ENCODE assay signal across 10 mouse cellular contexts in genomic region chr9:114763341-114763740, GRCm38 (mm10). TPM values are rescaled to one million over a fixed set of nuclear protein-coding genes. Genes with fewer than 3 reads are reported as not detected.
A peak's percentile ranks its signal among the peaks of the same experiment; 100 is the strongest.
DNase-seq lines count a peak whose midpoint lies in the region; ATAC-seq and TF ChIP-seq lines count a peak whose summit lies in the region.
"Had no signal": no experiment of that assay in that cellular context is flagged by ENCODE, and none has a peak within 500 bp of the region (broad histone marks: within the 10 kb centered on the region; RNA-seq: fewer than 3 reads in every experiment).

No protein-coding gene starts in this region.

- no peak for ATAC-seq in lung, postnatal 0 days
- ATAC-seq: Patski had no signal

- DNase-seq in cerebellum, adult 2 months, result no peak
- DNase-seq in cerebellum, adult 11-12 months, result no peak
- DNase-seq in layer of hippocampus, adult 2 months (ENCODE audit: low spot score in 2 of 2), result no peak
- DNase-seq in layer of hippocampus, adult 11-12 months (ENCODE audit: low spot score), result no peak
- peak; percentile 81 for DNase-seq in ZHBTc4 (ENCODE audit: low read depth, low spot score)
- DNase-seq in lung, postnatal 0 days (ENCODE audit: low spot score), result peak; percentile 55
- peak; percentile 60 to 65 for DNase-seq in thymus, postnatal 36 days
- no peak for DNase-seq in urinary bladder, postnatal 10 days (ENCODE audit: low spot score)

- H3K4me1 ChIP-seq in cerebellum, adult 2 months (ENCODE audit: control insufficient read depth, insufficient read depth, low read length), result peaks cover 12% of the 10 kb centered on the region
- no peaks in the 10 kb centered on the region for H3K4me1 ChIP-seq in lung, postnatal 0 days (ENCODE audit: insufficient read depth, low read depth, low read length)

- H3K27me3 ChIP-seq in cerebellum, adult 2 months (ENCODE audit: control insufficient read depth, insufficient read depth, low read length), result no peaks in the 10 kb centered on the region
- no peaks in the 10 kb centered on the region for H3K27me3 ChIP-seq in lung, postnatal 0 days (replicated peaks; ENCODE audit: insufficient read depth, low read length)
- H3K27me3 ChIP-seq: Patski had no signal

- no peak for TF ChIP-seq POLR2A in cerebellum, adult 2 months (IDR thresholded peaks at IDR 0.05; ENCODE audit: borderline replicate concordance, insufficient read depth, low read length)

- no peak overlapping the region for H3K4me3 ChIP-seq in cerebellum, adult 2 months (replicated peaks; ENCODE audit: insufficient read depth, low read depth, low read length)
- H3K4me3 ChIP-seq in layer of hippocampus, adult 2 months, result no peak overlapping the region
- no peak overlapping the region for H3K4me3 ChIP-seq in lung, postnatal 0 days (ENCODE audit: low read depth, low read length)
- H3K4me3 ChIP-seq: megakaryocyte, embryonic 14.5 days had no signal

- no peak overlapping the region for H3K27ac ChIP-seq in cerebellum, adult 2 months (ENCODE audit: insufficient read depth, low read length)
- no peak overlapping the region for H3K27ac ChIP-seq in layer of hippocampus, adult 2 months
- no peak overlapping the region for H3K27ac ChIP-seq in lung, postnatal 0 days (ENCODE audit: low read length)

- no peak overlapping the region for H3K4me2 ChIP-seq in lung, postnatal 0 days (replicated peaks; ENCODE audit: low read depth, low read length)

- 40% methylated on average over 13 of the region's 13 CpGs for WGBS in cerebellum, adult 2 months
- 60% methylated on average over 13 of the region's 13 CpGs for WGBS in lung, postnatal 0 days

- no peak for TF ChIP-seq EP300 in lung, postnatal 0 days (IDR thresholded peaks at IDR 0.05)

- H3K36me3 ChIP-seq in lung, postnatal 0 days (ENCODE audit: insufficient read depth, low read length), result no peaks in the 10 kb centered on the region

- no peak overlapping the region for H3K9ac ChIP-seq in lung, postnatal 0 days (replicated peaks; ENCODE audit: low read depth)

- TF ChIP-seq CTCF in cerebellum, adult 2 months (IDR thresholded peaks at IDR 0.05; ENCODE audit: borderline replicate concordance, insufficient read depth, low read depth, low read length), result peak; percentile 25; the same call in 1 of the 2 replicates
- peak; percentile 63 for TF ChIP-seq CTCF in layer of hippocampus, adult 2 months (conservative IDR thresholded peaks at IDR 0.05)
- TF ChIP-seq CTCF in lung, postnatal 0 days (IDR thresholded peaks at IDR 0.05), result peak; percentile 69

- H3K9me3 ChIP-seq in lung, postnatal 0 days (ENCODE audit: low read length), result no peaks in the 10 kb centered on the region

RNA-seq across cellular contexts. Expression of gene Cmtm7, which starts 18.3 kb away (rescaled TPM):
- 9.4 and 10.5 TPM in 2 replicates for polyA plus RNA-seq in cerebellum, adult 2 months (2012; rRNA removed)
- 1 to 10 TPM; 4.3 to 4.8 TPM for total RNA-seq in layer of hippocampus, adult 2 months (2021)
- polyA plus RNA-seq in lung, postnatal 0 days (2015; fragmentation: Nextera tagmentation; extraction: Ambion mirVana), result 65.0 and 74.8 TPM in 2 replicates

RNA-seq across cellular contexts. Expression of gene Cmtm6, which starts 32.4 kb away (rescaled TPM):
- polyA plus RNA-seq in cerebellum, adult 2 months (2012; rRNA removed), result 14.6 and 15.2 TPM in 2 replicates
- 10 to 100 TPM; 19.2 to 25.6 TPM for total RNA-seq in layer of hippocampus, adult 2 months (2021)
- polyA plus RNA-seq in lung, postnatal 0 days (2015; fragmentation: Nextera tagmentation; extraction: Ambion mirVana), result 85.5 and 88.8 TPM in 2 replicates

Comparison
In these comparisons a context has a peak if more than half of its experiments do, and no peak if none do; other contexts are left out.
1. DNase-seq: peak in ZHBTc4 (single experiment), lung, postnatal 0 days (single experiment) and thymus, postnatal 36 days (2 of 2); none in cerebellum, adult 2 months (0 of 2), cerebellum, adult 11-12 months (single experiment), layer of hippocampus, adult 2 months (0 of 2), layer of hippocampus, adult 11-12 months (single experiment) and urinary bladder, postnatal 10 days (single experiment).
2. Peak in every context shown above with its lines, with median percentiles within 50 percentile points of each other: CTCF ChIP-seq.